Mouse (Mus musculus): Measurements from ENCODE around the gene Brsk1.
A peak's percentile ranks its signal among the peaks of the same experiment; 100 is the strongest.

The Brsk1 gene

DNA sequence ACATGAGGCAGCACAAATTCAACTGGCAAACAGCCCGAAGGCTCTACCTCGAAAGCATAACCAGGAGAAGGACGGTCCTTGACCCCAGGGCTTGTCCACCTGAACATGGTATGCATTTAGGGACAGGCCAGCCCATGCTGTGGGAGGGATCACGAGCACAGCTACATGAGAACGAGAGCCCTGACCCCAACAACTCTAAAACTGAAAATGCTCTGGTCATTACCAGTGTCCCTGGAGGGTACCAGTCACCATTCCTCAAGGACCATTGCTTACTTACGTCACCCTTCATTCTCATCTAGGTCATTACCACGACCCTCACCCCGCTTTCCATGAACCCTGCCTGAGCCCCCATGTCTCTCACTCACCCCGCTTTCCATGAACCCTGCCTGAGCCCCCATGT lies 21.2 kb upstream of the Brsk1 start:
- DNase-seq (ENCODE audit: low read depth) = no peak

DNA sequence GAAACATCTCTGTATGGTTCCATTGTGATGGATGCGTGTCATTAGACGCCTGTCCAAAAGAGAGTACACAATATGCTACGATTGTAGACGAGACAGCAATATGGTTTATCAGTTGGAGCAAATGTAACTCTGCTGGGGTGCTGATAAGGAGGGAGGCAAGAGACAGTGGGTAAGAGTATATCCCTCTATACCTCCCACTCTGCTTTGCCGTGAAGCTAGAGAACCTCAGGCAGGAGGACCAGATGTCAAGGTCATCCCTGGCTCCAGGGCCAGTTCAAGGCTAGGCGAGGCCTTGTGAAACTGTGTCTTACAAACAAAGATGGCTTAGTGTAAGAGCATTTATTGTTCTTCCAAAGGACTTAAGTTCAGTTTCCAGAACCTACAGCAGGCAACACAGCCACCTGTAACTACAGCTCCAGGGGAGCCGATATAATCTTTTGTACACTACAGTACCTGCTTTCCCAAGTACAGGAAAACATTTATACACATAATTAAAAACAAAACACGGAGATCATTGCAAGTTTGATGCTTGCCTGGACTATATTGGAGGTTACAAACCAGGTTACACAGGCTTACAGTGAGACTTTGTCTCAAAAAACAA lies 19.6 kb upstream of the Brsk1 start:
- DNase-seq (ENCODE audit: low read depth) = no peak

DNA sequence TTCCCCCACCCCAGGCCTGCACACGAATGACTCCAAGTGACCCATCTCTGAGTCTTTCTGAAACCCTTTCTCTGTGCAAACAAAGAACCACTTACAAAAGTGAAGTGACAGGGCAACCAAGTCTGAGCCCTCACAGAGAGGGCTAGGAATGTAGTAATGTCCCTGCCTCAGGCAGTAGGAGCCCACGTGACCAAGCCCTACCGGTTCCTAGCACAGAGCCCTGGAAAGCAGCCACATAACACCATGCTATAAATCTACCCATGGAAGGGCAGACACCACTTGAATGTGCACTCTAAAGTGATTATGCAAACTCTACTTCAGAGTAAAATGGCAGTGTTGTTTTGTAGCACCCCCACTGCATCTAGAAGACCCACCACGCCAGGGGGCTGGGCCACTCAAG lies 18.4 kb upstream of the Brsk1 start:
- DNase-seq (ENCODE audit: low read depth) = no peak

DNA sequence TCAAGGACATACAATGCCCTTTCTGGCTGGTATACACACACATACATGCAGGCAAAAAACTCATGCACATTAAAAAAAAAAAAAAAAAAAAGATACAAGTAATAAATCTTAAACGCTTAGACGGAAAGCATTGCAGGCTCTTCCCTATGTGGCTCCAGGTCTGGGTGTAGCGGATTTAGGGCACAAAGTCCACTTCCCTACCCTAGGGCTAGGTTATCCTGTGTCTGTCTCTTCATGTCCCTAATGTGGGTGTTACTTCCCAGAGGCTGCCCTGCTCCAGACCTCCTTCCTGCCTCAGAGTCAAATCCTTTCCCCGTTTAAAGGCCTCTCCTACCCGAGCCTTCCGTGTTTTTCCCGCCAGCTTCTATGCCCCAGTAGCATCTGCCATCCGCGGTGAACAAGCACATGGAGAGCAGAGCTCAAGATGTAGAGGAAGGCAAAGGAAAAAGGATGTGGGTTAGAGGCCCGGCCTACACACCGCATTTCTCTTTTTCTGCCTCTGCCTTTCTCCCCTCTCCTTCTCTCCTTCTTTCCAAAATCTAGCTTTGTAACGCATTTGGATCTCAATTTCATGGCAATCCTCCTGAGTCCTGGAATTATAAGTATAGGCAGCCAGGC lies 16.2 kb upstream of the Brsk1 start:
- DNase-seq (ENCODE audit: low read depth) = peak; percentile 55

DNA sequence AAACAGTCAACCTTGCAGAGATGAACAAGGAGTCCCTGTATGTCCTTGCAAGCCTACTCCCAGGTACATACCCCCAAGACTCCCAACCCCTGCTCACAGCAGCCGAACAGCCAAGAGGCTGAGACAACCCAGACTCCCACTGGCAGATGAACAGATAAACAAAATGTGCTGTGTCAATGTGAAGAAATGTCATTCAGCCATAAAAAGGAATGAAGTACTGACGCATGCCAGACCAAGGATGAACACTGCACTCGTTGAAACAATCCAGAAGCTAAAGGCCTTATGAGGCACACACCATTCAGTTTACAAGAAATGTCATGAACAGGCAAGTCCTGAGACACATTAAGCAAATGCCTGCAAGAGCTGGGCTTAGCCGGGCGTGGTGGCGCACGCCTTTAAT lies 15.2 kb upstream of the Brsk1 start:
- no peak for DNase-seq (ENCODE audit: low read depth)

DNA sequence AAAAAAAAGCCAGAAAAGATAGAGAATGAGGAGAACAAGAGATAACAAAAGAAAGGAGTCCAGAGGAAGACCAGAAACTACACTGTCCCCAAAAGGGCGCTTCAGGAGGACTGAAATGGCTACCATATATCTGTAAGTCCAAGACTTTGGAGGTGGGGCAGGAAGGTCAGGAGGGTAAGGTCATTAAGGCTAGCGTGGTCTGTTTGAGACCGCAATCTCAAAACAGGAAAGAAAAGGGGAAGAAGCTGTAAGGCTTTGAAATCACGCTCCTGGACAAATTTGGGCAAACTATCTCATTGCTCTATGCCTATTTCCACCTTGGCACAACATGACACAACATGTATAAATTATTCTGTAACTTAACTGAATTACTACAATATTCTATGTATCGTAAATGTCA lies 7.1 kb upstream of the Brsk1 start:
- no peak for DNase-seq (ENCODE audit: low read depth)

DNA sequence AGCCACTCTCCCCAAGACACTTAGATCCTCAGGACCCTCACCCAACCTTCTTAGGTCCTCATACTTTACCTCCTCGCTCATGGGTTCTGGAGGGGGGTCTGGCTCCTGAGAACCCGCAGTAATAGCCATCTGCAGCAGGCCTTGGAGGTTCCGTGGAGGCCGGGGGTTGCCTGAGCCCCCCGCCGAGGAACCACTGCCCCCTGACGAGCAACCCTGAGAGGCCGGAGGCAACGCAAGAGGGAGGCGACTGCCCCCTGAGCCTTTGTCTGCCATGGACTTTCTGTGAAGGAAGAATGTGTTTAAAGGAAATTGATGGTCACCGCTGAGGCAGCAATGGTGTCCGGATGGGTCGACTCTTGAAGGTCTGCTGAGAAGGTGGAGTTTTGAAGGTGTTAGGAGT lies 6.2 kb upstream of the Brsk1 start:
- DNase-seq (ENCODE audit: low read depth) = no peak

DNA sequence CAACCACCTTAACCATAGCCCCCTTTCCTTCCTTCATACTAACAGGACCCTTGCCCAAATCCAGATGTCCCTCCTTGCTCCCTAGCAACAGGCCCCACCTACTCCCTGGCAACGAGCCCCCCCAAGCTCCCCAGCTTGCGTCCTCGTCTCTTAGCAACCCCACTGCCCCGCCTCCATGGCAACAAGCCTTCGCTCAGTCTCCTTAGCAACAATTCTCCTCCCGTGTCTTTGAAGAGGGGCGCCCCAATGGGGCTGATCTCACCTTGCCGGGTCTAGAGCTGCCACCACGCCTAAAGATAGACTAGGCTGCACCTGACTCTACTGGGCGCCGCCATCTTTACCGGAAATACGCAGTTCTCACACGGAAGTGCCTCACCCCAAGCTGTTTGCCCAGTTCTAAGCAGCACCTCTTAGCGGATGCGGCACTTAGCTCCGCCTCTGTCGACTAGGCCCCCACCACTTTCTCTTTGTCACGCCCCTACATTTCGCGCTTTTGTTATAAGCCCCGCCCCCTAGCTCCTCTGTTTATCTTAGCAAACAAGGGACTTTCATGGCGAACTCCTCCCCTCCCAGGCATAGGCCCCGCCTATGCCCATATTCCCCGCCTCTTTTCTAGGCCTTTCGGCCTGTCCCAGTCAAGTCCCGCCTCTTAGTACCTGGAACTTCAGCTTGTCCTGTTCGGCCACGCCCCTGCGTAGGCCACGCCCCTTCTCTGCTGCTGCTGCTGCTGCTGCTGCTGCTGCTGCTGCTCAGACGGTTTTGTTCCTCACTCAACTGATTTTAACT lies 5.6 kb upstream of the Brsk1 start, which contains the start of gene Hspbp1:
TSS of gene Hspbp1 (minus strand) at position 437 of the 786 bp plus-strand sequence.
- DNase-seq (ENCODE audit: low read depth) = peak; percentile 100

DNA sequence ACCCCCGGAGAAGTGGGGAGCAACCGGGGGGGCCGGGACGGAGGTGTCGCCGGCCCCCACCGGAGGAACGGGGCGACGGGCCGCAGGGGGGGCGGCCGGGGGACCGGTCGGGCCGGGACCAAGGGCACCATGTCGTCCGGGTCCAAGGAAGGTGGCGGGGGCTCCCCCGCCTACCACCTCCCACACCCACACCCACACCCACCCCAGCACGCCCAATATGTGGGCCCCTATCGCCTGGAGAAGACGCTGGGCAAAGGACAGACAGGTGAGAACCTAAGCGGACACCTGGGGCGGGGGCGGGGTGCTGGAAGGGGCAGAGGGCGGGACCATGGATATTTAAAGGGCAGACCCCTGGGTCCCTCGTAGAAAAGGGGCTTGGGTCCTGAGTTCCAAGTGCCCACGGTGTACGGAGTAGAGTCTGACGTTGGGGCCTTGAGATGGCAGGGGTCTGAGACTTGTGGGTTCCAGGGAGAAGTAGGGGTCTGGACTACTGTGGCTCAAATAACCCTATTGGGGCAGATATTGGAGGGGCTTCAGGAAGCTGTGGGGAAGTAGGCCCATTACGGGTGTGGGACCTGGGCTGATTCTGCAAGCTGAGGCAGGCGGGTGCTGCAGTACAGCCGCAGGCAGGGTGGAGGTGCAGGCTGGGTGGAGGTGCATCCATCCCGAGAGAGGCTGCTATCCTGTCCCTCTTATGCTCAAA lies 698 bp downstream of the Brsk1 start:
- DNase-seq (ENCODE audit: low read depth) = no peak

DNA sequence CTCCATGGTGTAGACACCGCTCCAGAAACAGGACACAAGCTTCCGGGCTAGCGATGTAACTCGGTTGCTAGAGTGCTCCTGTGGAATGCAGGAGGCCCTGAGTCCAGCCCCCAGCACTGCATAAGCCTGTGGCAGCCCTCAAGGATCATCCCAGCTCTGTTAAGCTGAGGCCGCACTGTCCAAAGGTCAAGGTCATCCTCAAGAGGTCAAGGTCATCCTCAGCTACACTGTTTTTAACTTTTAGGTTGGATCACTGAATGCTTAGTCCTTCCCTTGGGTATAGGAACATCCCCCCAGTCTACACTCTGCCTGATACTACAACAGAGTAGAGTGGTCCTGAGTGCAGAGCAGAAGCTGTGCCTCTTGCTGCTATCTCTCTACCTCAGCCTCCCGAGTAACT lies 2.6 kb downstream of the Brsk1 start:
- no peak for DNase-seq (ENCODE audit: low read depth)

DNA sequence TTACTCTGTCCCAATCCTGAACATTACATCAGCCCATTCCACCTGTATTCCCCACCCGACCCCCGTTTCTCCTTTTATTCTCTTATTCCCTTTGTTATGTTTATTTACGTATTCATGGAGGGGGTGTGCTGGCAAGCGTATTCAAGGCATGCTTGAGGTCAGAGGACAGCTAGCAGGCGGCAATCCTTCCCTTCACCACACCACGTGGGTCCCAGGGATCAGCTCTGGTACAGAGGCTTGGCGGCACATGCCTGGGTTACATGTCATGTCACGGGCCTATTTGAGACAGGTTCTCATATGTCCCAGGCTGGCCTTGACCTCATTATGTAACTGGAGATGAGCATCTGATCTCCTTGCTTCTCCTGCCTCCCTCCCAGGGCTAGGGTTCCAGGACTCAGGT lies 11.9 kb downstream of the Brsk1 start:
- DNase-seq (ENCODE audit: low read depth) = no peak

DNA sequence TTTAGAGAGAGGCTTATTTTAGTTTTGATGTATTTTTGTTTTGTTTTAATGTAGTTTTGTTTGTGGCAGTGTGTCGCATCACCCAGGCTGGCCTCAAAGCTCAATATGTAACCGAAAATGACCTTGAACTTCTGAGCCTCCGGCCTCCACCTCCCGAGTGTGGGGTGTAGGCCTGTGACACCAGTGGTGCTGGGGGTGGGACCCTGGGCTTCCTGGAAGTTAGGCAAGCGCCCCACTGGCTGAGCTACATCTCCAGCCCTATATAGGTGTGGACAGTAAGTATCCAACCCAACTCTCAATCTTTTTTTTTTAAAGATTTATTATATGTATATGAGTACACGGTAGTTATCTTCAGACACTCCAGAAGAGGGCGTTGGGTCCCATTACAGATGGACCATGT lies 12.8 kb downstream of the Brsk1 start:
- no peak for DNase-seq (ENCODE audit: low read depth)

DNA sequence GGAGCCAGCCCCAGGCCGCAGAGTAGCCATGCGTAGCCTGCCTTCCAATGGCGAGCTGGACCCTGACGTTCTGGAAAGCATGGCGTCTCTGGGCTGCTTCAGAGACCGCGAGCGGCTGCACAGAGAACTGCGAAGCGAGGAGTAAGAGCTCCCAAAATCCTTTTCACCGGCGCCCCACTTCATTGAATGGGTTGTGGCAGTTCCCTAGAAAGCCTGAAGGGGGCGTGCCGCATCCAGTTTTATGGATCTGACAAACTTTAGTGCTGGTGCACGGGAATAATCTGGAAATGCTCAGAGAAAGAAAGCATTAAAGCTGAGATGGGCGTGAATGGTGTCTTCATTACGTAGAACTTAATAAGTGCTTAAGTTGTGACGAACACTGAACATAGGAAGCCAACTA lies 14.7 kb downstream of the Brsk1 start:
- DNase-seq (ENCODE audit: low read depth) = peak; percentile 47

DNA sequence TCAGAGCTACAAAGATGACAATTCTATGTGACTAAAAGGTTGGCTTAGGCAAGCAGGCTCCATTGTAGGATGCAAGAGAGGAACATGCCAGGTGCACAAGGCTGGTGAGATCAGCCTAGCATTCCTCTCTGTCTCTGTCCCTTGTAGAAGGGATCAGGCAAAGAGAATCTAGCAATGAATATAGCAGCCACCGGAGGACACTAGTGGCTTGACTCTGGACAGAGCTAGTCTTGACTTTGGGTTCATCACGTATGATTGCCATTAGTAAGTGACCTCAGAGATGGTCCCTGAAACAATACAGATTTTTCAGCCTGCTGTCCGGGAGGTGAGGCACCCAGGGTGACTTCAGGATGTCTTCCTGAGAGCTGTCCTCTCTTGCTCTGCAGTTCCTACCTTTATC lies 22.2 kb downstream of the Brsk1 start:
- no peak for DNase-seq (ENCODE audit: low read depth)

DNA sequence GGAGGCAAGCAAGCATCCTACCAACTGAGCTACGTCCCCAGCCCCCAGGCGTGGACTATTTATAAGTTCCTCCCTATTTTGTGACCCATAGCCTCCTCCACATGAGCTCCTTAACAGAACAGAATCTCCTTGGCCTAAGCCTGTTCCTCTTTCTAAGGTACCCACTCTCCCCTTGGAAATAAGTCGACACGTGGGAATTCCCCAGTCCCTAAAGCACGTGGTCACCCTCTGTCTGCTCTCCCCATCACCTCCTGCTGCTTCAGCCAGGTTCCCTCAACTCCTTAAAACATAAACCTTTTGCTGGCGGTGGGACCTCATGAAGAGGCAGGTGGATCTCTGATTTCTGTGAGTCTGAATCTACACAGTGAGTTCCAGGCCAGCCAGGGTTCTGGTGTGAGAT lies 26.6 kb downstream of the Brsk1 start:
- no peak for DNase-seq (ENCODE audit: low read depth)

DNA sequence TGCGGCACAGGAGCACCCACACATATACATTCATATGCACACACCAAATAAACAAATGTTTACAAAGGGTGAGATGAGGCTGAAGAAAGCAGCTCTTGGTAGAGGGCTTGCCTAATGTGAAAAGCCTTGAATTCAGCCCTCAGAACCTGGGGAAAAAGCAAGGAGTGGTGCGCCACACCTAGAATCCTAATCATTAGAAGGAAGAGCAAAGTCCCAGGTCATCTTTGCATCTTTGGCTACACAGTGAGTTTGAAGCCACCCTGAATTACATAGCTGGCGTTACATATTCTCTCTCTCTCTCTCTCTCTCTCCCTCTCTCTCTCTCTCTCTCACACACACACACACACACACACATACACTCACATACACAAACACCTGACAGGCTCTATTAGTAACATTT lies 28.9 kb downstream of the Brsk1 start:
- DNase-seq (ENCODE audit: low read depth) = no peak

DNA sequence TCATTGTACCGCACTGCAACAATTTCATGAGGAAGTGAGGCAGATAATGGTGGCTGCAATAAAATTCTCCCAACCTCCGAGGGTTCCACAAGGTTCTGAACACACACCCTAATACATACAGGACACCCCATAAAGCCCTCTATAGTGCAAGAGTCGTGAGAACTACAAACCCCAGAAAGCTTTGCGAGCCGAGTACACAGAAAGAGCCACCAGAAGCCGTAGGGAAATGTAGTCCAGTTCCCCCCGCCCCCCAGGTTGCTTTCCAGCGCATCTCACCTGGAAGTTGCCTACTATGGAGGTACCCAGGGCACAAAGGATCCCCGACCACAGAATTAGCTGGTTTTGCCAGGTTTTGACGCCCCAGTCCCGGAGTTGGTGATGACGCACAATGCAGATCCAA lies 33.1 kb downstream of the Brsk1 start:
- peak; percentile 15 for DNase-seq (ENCODE audit: low read depth)

DNA sequence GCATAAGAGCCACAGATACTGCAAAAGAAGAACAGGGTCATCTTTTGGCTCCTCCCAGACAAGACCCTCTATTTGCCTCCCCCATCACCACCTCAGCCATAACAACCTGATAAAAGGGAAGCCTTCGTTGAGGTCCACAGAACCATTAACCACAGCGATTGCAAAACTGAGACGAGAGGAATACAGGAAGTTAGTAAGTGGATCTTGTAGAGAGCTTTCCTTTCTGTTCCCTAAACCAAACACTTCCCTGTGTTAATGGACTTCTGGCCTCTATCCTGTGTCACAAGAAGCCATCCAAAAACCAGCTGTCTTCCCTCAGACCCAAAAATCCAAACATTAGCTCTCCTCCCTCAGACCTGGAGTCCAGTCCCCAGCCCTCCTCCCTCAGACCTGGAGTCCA lies 34.0 kb downstream of the Brsk1 start:
- DNase-seq (ENCODE audit: low read depth) = no peak

DNA sequence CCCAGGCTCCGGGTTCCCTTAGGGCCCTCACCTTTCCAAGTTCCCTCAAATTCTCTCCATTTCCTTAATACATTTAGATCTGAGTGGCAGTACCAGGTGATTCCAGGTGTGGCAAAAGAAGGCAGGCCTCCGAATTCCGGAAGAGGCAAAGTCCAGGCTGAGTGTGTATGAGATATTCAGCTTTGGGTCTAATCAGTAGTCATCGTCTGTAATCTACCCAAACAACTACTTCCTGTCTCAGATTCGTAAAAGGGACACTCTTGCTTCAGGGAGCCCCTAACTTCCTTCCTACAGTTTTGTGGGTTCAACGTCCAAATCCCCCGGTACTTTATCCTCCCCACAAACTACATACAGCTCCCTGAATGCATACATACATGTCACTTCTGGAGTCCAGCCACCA lies 34.8 kb downstream of the Brsk1 start, which contains the start of gene Tmem150b:
TSS of gene Tmem150b (minus strand) at position 81 of the 400 bp plus-strand sequence.
- DNase-seq (ENCODE audit: low read depth) = no peak

DNA sequence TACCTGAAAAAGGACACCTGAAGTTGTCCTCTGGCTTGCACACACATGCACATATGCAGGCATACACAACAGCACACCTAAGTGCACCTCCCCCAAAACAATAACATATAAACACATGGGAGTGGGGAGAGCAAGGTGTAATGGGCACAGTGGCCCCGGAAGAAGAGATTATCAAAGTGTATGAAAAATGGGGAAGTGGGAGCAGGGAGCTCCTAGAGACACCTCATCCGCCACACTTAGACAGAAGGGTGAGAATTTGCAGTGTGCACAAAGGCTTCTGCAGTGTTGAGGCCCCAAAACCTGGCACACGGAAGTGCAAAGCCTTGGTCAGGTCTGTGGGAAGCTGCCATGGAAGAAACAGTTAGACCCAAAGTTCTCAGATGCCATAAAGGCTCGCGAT lies 40.7 kb downstream of the Brsk1 start:
- no peak for DNase-seq (ENCODE audit: low read depth)

DNA sequence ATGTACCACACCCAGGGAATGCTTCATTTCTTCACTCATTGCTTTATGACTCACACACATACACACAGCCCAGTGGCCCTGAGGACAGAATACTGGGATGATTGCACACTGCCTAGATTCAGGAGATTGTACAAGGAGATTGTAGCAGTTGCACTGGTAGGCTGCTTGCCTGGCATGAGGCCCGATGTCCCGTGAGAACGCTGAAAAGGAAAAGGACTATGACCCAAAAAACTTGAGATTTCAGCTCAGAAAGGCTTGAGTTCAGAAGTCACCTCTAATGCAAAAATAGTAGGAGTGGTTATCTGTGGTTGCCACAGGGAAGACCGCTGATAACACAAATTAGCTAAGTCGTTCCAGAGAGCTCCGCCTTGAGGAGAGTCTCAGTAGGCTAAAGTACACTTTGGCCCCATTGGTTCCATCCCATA lies 42.6 kb downstream of the Brsk1 start:
- DNase-seq (ENCODE audit: low read depth) = no peak

DNA sequence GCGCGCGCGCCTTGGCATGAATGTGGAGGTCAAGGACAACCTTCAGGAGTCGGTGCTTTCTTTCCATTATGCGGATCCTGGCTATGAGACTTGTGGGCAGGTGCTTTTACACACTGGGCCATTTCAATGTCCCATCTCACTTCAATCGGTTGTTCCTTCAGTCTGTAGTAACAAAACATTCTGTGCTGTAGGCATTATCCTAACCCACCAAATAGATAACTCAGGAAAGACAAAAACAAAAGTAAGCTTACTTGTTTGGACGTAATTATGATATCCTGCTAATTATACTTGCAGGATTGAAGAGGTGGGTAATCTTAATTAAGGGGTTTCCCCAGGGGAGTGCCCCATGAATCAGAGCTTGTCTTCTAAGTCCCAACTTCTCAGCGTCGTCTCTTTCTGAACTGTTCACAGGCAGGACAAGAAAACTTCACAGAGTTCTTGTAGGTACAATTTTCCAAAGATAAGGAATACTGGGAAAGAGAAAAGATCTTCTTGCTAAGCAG lies 48.7 kb downstream of the Brsk1 start:
- no peak for DNase-seq (ENCODE audit: low read depth)

All from induced T-regulatory cell, adult 2 months (primary cell).